8 mouse cellular contexts compared by ENCODE assay signal in the genomic region with DNA sequence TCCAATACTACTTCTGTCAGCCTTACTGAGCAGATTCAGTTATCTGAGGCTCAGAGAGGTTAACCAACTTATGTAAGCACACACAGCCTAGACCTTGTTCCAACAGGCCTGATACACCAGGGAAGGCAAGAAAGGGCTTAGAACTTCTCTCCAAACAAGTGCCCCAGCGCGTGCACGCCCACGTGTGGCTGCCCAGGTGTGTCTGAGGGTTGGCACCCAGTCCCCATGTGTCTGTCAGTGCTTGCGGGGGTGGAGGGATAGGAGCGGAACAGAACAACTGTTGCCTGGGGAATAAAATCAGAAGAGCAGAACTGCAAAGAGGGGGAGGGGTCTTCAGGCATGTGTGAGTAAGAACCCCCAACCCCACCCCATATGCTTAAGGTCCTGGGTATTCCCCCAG. TPM values are rescaled to one million over a fixed set of nuclear protein-coding genes. Genes with fewer than 3 reads are reported as not detected.
A peak's percentile ranks its signal among the peaks of the same experiment; 100 is the strongest.
DNase-seq lines count a peak whose midpoint lies in the region; ATAC-seq and TF ChIP-seq lines count a peak whose summit lies in the region.
"Had no signal": no experiment of that assay in that cellular context is flagged by ENCODE, and none has a peak within 500 bp of the region (broad histone marks: within the 10 kb centered on the region; RNA-seq: fewer than 3 reads in every experiment).

No protein-coding gene starts in this region.

- no peaks in the 10 kb centered on the region for H3K36me3 ChIP-seq in lung, embryonic 15.5 days
- no peaks in the 10 kb centered on the region for H3K36me3 ChIP-seq in forebrain, embryonic 12.5 days (replicated peaks)
- no peaks in the 10 kb centered on the region for H3K36me3 ChIP-seq in liver, embryonic 13.5 days
- no peaks in the 10 kb centered on the region for H3K36me3 ChIP-seq in thymus, adult 2 months (ENCODE audit: control insufficient read depth, insufficient read depth, low read length)

- peaks cover 57% of the 10 kb centered on the region for H3K4me1 ChIP-seq in lung, embryonic 15.5 days
- H3K4me1 ChIP-seq in forebrain, embryonic 12.5 days = peaks cover 52% of the 10 kb centered on the region
- peaks cover 52% of the 10 kb centered on the region for H3K4me1 ChIP-seq in liver, embryonic 13.5 days (replicated peaks)
- H3K4me1 ChIP-seq in thymus, adult 2 months (replicated peaks; ENCODE audit: control insufficient read depth, insufficient read depth, low read length) = peaks cover 63% of the 10 kb centered on the region

- ATAC-seq in lung, embryonic 15.5 days (ENCODE audit: borderline replicate concordance, extremely low read depth, low FRiP score, low TSS enrichment) = no peak
- ATAC-seq in forebrain, embryonic 12.5 days (ENCODE audit: low FRiP score) = 0 out of 2 replicates have a peak, but pooled peaks have one; percentile 1
- no peak for ATAC-seq in liver, embryonic 13.5 days (ENCODE audit: low read depth)

- peak overlapping the region; percentile 50 for H3K4me2 ChIP-seq in lung, embryonic 15.5 days
- H3K4me2 ChIP-seq in forebrain, embryonic 12.5 days = peak overlapping the region; percentile 46
- H3K4me2 ChIP-seq in liver, embryonic 13.5 days = peak overlapping the region; percentile 35

- DNase-seq in lung, postnatal 10 days = no peak
- no peak for DNase-seq in liver, embryonic 13.5 days
- peak; percentile 89 for DNase-seq in thymus, adult 2 months
- no peak for DNase-seq in c-Kit-positive CD71-positive TER-119-positive erythroid progenitor cells, embryonic 14.5 days (ENCODE audit: low spot score)
- no peak for DNase-seq in adrenal gland, postnatal 36 days

- H3K9ac ChIP-seq in lung, embryonic 15.5 days = no peak overlapping the region
- H3K9ac ChIP-seq in forebrain, embryonic 12.5 days = 0 out of 2 replicates have a peak overlapping the region, but pooled peaks have one; percentile 36
- peak overlapping the region; percentile 30; the same call in 1 of the 2 replicates for H3K9ac ChIP-seq in liver, embryonic 13.5 days

- 32% methylated on average over 6 of the region's 6 CpGs for WGBS in lung, embryonic 15.5 days
- WGBS in forebrain, embryonic 12.5 days = 31% methylated on average over 6 of the region's 6 CpGs
- 34% methylated on average over 6 of the region's 6 CpGs for WGBS in liver, embryonic 13.5 days (ENCODE audit: insufficient replicate concordance)
- 1% methylated on average over 6 of the region's 6 CpGs for WGBS in thymus, adult 2 months

- no peak overlapping the region for H3K4me3 ChIP-seq in lung, embryonic 15.5 days
- H3K4me3 ChIP-seq in forebrain, embryonic 12.5 days (replicated peaks) = no peak overlapping the region; the same call in 1 of the 2 replicates
- no peak overlapping the region for H3K4me3 ChIP-seq in liver, embryonic 13.5 days (replicated peaks)
- peak overlapping the region; percentile 31 for H3K4me3 ChIP-seq in thymus, adult 2 months (ENCODE audit: control insufficient read depth, insufficient read depth, low read length)

- peak overlapping the region; percentile 92 for H3K27ac ChIP-seq in lung, embryonic 15.5 days
- H3K27ac ChIP-seq in forebrain, embryonic 12.5 days = no peak overlapping the region
- no peak overlapping the region for H3K27ac ChIP-seq in liver, embryonic 13.5 days
- peak overlapping the region; percentile 33 for H3K27ac ChIP-seq in thymus, adult 2 months (ENCODE audit: control insufficient read depth, insufficient read depth, low read length)
- H3K27ac ChIP-seq: macrophage had no signal

- no peak for TF ChIP-seq POLR2A in thymus, adult 2 months (IDR thresholded peaks at IDR 0.05; ENCODE audit: control insufficient read depth, extremely low read depth, insufficient read depth, low read length, poor library complexity)

- peak; percentile 52; the same call in 1 of the 2 replicates for TF ChIP-seq CTCF in thymus, adult 2 months (IDR thresholded peaks at IDR 0.05; ENCODE audit: borderline replicate concordance, control insufficient read depth, extremely low read depth, insufficient read depth, low read length, poor library complexity)

- no peaks in the 10 kb centered on the region for H3K9me3 ChIP-seq in lung, embryonic 15.5 days
- H3K9me3 ChIP-seq in forebrain, embryonic 12.5 days = no peaks in the 10 kb centered on the region
- H3K9me3 ChIP-seq in liver, embryonic 13.5 days (replicated peaks) = no peaks in the 10 kb centered on the region

- no peaks in the 10 kb centered on the region for H3K27me3 ChIP-seq in lung, embryonic 15.5 days
- H3K27me3 ChIP-seq in forebrain, embryonic 12.5 days = no peaks in the 10 kb centered on the region
- H3K27me3 ChIP-seq in liver, embryonic 13.5 days = peaks cover 50% of the 10 kb centered on the region
- no peaks in the 10 kb centered on the region for H3K27me3 ChIP-seq in thymus, adult 2 months (ENCODE audit: control insufficient read depth, insufficient read depth, low read length)

RNA-seq across cellular contexts. Expression of gene Dnajb12, which starts 31.7 kb away (rescaled TPM):
- 21.0 and 24.1 TPM in 2 replicates for polyA plus RNA-seq in lung, embryonic 15.5 days (2015; fragmentation: Nextera tagmentation; extraction: Ambion mirVana)
- 21.2 and 22.7 TPM in 2 replicates for polyA plus RNA-seq in forebrain, embryonic 12.5 days (2016; fragmentation: Nextera tagmentation; extraction: Ambion mirVana)
- 13.4 and 15.5 TPM in 2 replicates for polyA plus RNA-seq in liver, embryonic 13.5 days (2015; fragmentation: Nextera tagmentation; extraction: Ambion mirVana)
- polyA plus RNA-seq in thymus, adult 2 months (2012; rRNA removed) = 44.6 and 50.4 TPM in 2 replicates
- total RNA-seq in adrenal gland, postnatal 36 days (2021) = 10 to 100 TPM; 51.3 to 62.5 TPM

RNA-seq across cellular contexts. Expression of gene Ddit4, which starts 40.5 kb away (rescaled TPM):
- 43.2 and 49.6 TPM in 2 replicates for polyA plus RNA-seq in lung, embryonic 15.5 days (2015; fragmentation: Nextera tagmentation; extraction: Ambion mirVana)
- 58.9 and 61.6 TPM in 2 replicates for polyA plus RNA-seq in forebrain, embryonic 12.5 days (2016; fragmentation: Nextera tagmentation; extraction: Ambion mirVana)
- 2.7 and 2.8 TPM in 2 replicates for polyA plus RNA-seq in liver, embryonic 13.5 days (2015; fragmentation: Nextera tagmentation; extraction: Ambion mirVana)
- 157 and 190 TPM in 2 replicates for polyA plus RNA-seq in thymus, adult 2 months (2012; rRNA removed)
- 10 to 100 TPM; 76.4 to 98.7 TPM for total RNA-seq in adrenal gland, postnatal 36 days (2021)

Comparison
In these comparisons a context has a peak if more than half of its experiments do, and no peak if none do; other contexts are left out.
1. H3K27ac ChIP-seq: peak in lung, embryonic 15.5 days (single experiment) and thymus, adult 2 months (single experiment); none in forebrain, embryonic 12.5 days (single experiment) and liver, embryonic 13.5 days (single experiment).
2. RNA of gene Ddit4, which starts 40.5 kb away (polyA plus RNA-seq): 157 to 190 TPM in thymus, adult 2 months, 58.9 to 61.6 TPM in forebrain, embryonic 12.5 days and 43.2 to 49.6 TPM in lung, embryonic 15.5 days; 2.7 to 2.8 TPM in liver, embryonic 13.5 days; every median in the first group is over 10 times any median in the second.
3. Peak in every context shown above with its lines, with median percentiles within 50 percentile points of each other: H3K4me2 ChIP-seq.